Mouse (Mus musculus) hindbrain, embryonic 15.5 days (tissue): ENCODE measurements around the gene Gm9837. TPM values are rescaled to one million over a fixed set of nuclear protein-coding genes. Genes with fewer than 3 reads are reported as not detected.

Source experiments
- ATAC-seq: fragments of 200-750 bp; cut with Nextera tagmentation; 2 replicates; pipeline ENCODE4 v1.8.0; 2017; ENCODE audit warnings: low read depth, moderate number of reproducible peaks, moderate TSS enrichment; ENCODE audit not compliant: low FRiP score
- H3K27ac ChIP-seq: fragments of 300-500 bp; sonication (generic); replicated peaks from 2 replicates; pipeline ENCODE4 v1.5.1; 2015; ENCODE audit warnings: mild to moderate bottlenecking, inconsistent platforms
- H3K27me3 ChIP-seq: fragments of 300-500 bp; sonication (generic); 2 replicates; pipeline ENCODE4 v1.6.1; 2015; ENCODE audit warnings: control low read depth, inconsistent platforms
- H3K36me3 ChIP-seq: fragments of 300-500 bp; sonication (generic); 2 replicates; pipeline ENCODE4 v1.6.1; 2015; ENCODE audit warnings: control low read depth, inconsistent platforms
- H3K4me1 ChIP-seq: fragments of 300-500 bp; sonication (generic); replicated peaks from 2 replicates; pipeline ENCODE4 v1.6.1; 2015; ENCODE audit warnings: control low read depth, inconsistent platforms
- H3K4me2 ChIP-seq: fragments of 300-500 bp; sonication (generic); 2 replicates; pipeline ENCODE4 v1.6.1; 2015; ENCODE audit warnings: moderate library complexity, mild to moderate bottlenecking, inconsistent platforms
- H3K4me3 ChIP-seq: fragments of 300-500 bp; sonication (generic); 2 replicates; pipeline ENCODE4 v1.5.1; 2015; ENCODE audit warnings: mild to moderate bottlenecking, inconsistent platforms
- H3K9ac ChIP-seq: fragments of 300-500 bp; sonication (generic); 2 replicates; pipeline ENCODE4 v1.6.1; 2015; ENCODE audit warnings: inconsistent platforms
- H3K9me3 ChIP-seq: fragments of 300-500 bp; sonication (generic); 2 replicates; pipeline ENCODE4 v1.6.1; 2016; ENCODE audit warnings: control low read depth, inconsistent platforms
- WGBS: fragments of 180-500 bp; shearing (Covaris S2); methylation state at CpG from one replicate; pipeline ENCODE4 v1.1.7; 2015; 5-methylcytosine and 5-hydroxymethylcytosine counted together
- polyA plus RNA-seq: library from polyadenylated mRNA; unstranded; fragments of >200 nt; fragmentation: Nextera tagmentation; extraction: Ambion mirVana; gene quantifications from 2 replicates; pipeline ENCODE4 v1.2.1, GENCODE M21; 2015

Gene Gm9837
- polyA plus RNA-seq, 1 experiment from 2014 or later = not detected

DNA sequence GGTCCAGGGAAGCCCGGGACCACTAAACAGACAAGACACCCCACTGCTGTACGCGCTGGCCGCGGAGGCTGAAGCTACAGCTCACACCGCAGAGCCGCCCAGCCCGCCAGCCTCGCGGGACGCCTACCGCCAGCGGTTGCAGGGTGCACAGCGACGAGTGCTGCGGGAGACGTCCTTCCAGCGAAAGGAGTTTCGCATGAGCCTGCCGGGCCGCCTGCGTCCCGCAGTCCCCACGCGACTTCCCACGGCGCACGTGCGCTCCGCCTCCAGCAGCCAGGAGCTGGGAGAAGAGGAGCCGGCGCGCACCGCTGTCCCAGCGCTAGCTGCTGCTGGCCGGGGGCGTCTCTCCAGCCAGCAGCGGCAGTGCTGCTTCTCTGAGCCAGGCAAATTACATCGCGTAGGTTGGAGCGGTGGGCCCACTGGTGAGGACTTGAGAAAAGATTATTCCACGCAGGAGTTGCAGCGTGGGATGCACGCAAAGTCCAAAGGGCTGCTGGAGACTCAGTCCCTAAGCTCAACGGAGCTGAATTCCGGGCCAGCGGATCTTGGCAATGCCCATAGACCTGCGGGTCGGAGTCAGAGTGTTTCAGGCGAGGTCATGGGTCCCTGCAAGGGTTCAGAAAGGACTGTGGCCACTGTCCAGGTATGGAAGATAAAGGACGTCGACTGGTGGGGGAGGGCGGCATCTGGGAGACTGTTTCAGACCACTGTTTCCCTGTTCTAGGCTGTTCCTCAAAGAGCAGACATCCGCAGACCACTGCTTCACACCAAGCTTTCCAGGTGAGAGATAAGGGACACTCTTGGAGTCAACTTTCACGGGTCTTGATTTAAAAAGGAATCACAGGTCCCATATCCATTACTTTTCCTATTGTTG lies 6.5 kb downstream of the Gm9837 start:
- WGBS = 7% methylated on average over 55 of the region's 55 CpGs
- ATAC-seq = no peak

DNA sequence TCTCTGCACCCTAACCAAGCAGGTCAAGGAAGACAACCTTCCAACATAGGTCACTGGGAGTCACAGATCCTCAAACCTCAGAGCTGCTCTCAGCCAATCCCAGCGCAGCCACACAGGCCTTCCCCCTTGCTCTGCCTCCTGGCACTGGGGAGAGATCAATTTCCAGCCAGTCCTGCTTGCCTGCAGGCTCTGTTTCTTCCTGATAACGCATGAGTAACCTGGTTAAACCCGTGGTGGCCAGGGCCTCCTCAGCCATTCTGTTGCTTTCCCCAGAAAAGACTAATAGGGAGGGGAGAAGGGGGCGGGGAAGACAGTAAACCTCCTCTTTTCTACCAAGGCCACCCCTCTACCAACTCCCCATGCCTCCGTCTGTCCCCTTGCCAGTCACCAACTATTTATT lies 8.6 kb downstream of the Gm9837 start:
- no peaks in the 10 kb centered on the region for H3K9me3 ChIP-seq
- ATAC-seq = no peak
- H3K27me3 ChIP-seq = peaks cover 80% of the 10 kb centered on the region
- H3K4me2 ChIP-seq = no peak overlapping the region
- H3K4me3 ChIP-seq = no peak overlapping the region
- H3K27ac ChIP-seq = no peak overlapping the region
- H3K9ac ChIP-seq = no peak overlapping the region
- H3K4me1 ChIP-seq = peaks cover 25% of the 10 kb centered on the region
- H3K36me3 ChIP-seq = no peaks in the 10 kb centered on the region
- WGBS = 23% methylated on average over 5 of the region's 5 CpGs

More for the DNA sequence above, 6.5 kb downstream of the Gm9837 start:
- H3K4me3 ChIP-seq = peak overlapping the region; percentile 42
- H3K36me3 ChIP-seq = no peaks in the 10 kb centered on the region
- H3K27me3 ChIP-seq = peaks cover 68% of the 10 kb centered on the region
- 0 out of 2 replicates have a peak overlapping the region, but pooled peaks have one; percentile 4 for H3K9ac ChIP-seq
- peak overlapping the region; percentile 84 for H3K4me2 ChIP-seq
- H3K4me1 ChIP-seq = peaks cover 20% of the 10 kb centered on the region
- H3K9me3 ChIP-seq = no peaks in the 10 kb centered on the region
- no peak overlapping the region for H3K27ac ChIP-seq

DNA sequence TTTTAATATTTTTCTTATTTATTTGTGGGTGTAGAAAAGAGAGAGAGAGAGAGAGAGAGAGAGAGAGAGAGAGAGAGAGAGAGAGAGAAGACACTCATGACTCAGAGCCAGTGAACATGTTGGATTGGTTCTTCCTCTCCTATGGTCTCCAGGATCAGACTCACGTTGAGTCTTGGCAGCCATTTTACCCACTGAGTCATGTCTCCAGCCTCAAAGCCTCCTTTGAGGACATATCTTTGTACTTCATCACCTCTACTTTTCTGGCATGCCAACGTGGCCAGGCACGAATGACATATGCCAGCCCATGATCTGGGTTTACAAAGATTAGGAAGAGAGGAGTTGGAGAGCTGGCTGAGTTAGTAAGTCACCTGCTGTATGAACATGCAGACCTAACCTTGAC lies 10.1 kb downstream of the Gm9837 start:
- peaks cover 19% of the 10 kb centered on the region for H3K4me1 ChIP-seq
- H3K9ac ChIP-seq = no peak overlapping the region
- no peak overlapping the region for H3K4me2 ChIP-seq
- no peak overlapping the region for H3K4me3 ChIP-seq
- H3K36me3 ChIP-seq = no peaks in the 10 kb centered on the region
- H3K27ac ChIP-seq = no peak overlapping the region
- peaks cover 86% of the 10 kb centered on the region for H3K27me3 ChIP-seq
- no peaks in the 10 kb centered on the region for H3K9me3 ChIP-seq
- 88% methylated on average over 3 of the region's 3 CpGs for WGBS
- no peak for ATAC-seq

DNA sequence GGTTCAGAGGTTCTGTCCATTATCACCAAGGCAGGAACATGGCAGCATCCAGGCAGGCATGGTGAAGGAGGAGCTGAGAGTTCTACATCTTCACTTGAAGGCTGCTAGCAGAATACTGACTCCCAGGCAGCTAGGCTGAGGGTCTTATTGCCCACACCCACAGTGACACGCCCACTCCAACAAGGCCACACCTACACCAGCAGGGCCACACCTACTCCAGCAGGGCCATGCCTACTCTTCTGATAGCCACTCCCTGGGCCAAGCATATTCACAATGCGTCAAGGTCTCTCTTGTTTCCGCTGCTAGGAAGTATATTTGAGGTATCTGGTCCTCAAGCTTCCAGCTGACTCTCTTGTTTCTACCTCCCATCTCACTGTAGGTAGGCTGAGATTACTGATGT lies 11.3 kb downstream of the Gm9837 start:
- no peak overlapping the region for H3K27ac ChIP-seq
- H3K9me3 ChIP-seq = no peaks in the 10 kb centered on the region
- H3K4me2 ChIP-seq = no peak overlapping the region
- no peak overlapping the region for H3K9ac ChIP-seq
- ATAC-seq = no peak
- H3K36me3 ChIP-seq = no peaks in the 10 kb centered on the region
- peaks cover 18% of the 10 kb centered on the region for H3K4me1 ChIP-seq
- H3K27me3 ChIP-seq = peaks cover 76% of the 10 kb centered on the region
- WGBS = 54% methylated on average over 3 of the region's 3 CpGs
- H3K4me3 ChIP-seq = no peak overlapping the region

DNA sequence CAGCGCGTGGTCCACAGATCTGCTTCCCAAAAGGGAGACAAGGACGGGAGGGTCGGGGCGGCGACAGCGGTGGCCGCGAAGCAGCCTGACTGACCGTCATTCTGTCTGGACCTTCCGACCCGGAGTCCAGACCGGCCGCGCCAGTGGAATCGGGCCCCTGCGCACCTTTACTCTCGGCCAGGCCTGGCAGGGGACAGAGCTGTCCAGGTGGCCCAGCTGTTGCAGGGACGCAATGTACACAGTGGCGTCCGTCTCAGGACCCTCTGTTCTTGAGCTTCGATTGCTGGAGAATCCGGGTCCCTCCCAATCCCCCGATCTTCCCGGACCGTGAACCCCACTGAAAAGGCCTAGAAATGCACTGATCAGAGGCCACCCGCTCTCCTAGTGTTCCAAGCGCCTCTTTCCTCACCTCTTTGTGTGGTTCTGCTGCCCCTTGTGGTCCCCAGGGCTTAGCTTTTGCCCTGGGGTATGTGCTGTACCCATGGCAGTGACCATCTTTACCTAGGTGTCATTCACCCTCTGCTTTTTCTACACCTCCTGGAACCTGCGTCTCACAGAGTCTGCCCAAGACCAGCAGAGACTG lies 12.8 kb downstream of the Gm9837 start:
- WGBS = 8% methylated on average over 29 of the region's 29 CpGs
- H3K36me3 ChIP-seq = no peaks in the 10 kb centered on the region
- H3K27me3 ChIP-seq = peaks cover 60% of the 10 kb centered on the region
- no peaks in the 10 kb centered on the region for H3K9me3 ChIP-seq
- ATAC-seq = 0 out of 2 replicates have a peak, but pooled peaks have one; percentile 19
- peak overlapping the region; percentile 67 for H3K4me2 ChIP-seq
- peak overlapping the region; percentile 36 for H3K4me3 ChIP-seq
- peaks cover 8% of the 10 kb centered on the region for H3K4me1 ChIP-seq
- peak overlapping the region; percentile 32 for H3K9ac ChIP-seq
- no peak overlapping the region for H3K27ac ChIP-seq

DNA sequence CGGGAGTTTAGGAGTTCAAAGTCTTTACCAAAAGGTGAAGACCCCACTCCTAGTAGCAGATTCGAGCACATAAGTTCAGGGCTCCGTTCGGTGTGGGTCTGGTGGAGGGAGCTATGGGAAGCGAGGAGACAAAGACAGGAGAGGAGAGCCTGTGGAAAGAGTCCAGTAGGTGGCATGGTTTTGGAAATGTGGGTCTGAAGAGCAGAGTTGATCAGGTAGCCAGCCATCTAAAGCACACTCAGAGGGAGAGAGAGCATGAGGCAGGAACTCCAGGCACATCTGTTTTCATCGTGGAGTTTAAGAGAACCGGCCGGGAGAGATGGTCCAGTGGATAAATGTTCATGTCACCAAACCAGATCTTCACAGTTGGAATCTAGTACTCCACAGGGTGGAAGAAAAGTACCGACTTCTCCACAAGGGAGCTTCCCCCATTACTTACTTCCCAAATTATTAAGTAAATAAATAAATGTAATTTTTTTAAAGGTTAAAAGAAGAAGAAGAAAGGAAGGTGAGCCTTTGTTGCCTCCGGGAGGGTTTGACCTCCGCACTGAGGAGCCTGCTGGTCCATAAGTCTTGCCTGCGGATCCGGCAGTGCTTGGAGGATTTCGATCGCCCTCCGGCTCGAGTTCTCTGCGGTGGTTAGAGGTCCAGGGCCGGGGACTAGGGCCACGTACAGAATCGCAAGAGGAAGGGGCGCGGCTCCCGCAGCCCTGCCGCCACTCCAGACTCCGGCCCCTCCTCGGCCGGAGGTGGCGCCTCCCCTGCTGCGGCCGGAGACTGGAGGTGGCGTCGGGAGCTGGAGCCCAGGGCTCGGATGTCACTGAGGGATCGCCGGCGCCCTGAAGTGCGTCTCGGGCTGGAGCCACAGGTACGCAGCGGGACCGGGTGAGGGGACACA lies 13.6 kb downstream of the Gm9837 start, which contains the start of the genes Gm10447 and Shroom1:
TSS of gene Gm10447 (minus strand) at position 637 of the 898 bp plus-strand sequence.
TSS of gene Shroom1 (plus strand) at position 732 of the 898 bp plus-strand sequence.
- peak; percentile 43; the same call in 1 of the 2 replicates for ATAC-seq
- peak within 1 kb of the TSS; percentile 36 for H3K4me3 ChIP-seq
- peak within 1 kb of the TSS; percentile 32 for H3K9ac ChIP-seq
- H3K4me1 ChIP-seq = peaks cover 8% of the 10 kb centered on the region
- no peaks in the 10 kb centered on the region for H3K9me3 ChIP-seq
- H3K27ac ChIP-seq = no peak within 1 kb of the TSS
- H3K36me3 ChIP-seq = no peaks in the 10 kb centered on the region
- WGBS = 5% methylated on average over 42 of the region's 42 CpGs
- peak within 1 kb of the TSS; percentile 67 for H3K4me2 ChIP-seq
- H3K27me3 ChIP-seq = peaks cover 53% of the 10 kb centered on the region

DNA sequence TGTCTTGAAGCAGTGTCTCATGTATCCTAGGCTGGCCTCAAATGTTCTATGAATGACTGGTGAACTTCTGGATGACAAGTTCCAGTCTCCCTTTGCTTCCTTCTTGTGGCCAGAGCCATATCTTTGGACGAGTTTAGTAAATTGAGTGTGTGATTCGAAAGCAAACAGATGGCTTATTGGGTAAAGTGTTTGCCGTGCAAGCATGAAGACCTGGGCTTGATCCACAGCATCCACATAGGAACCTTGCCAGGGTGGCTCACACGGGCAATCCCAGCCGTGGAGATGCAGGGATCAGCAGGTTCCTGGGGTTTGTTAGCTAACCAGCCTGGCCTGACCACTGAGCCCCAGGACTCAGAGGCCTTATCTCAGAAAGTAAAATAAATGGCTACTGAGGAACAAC lies 17.2 kb downstream of the Gm9837 start:
- no peak overlapping the region for H3K4me3 ChIP-seq
- no peak for ATAC-seq
- H3K36me3 ChIP-seq = no peaks in the 10 kb centered on the region
- 89% methylated on average over 5 of the region's 5 CpGs for WGBS
- peaks cover 8% of the 10 kb centered on the region for H3K4me1 ChIP-seq
- H3K9me3 ChIP-seq = no peaks in the 10 kb centered on the region
- no peak overlapping the region for H3K27ac ChIP-seq
- H3K9ac ChIP-seq = no peak overlapping the region
- no peak overlapping the region for H3K4me2 ChIP-seq
- H3K27me3 ChIP-seq = peaks cover 27% of the 10 kb centered on the region

DNA sequence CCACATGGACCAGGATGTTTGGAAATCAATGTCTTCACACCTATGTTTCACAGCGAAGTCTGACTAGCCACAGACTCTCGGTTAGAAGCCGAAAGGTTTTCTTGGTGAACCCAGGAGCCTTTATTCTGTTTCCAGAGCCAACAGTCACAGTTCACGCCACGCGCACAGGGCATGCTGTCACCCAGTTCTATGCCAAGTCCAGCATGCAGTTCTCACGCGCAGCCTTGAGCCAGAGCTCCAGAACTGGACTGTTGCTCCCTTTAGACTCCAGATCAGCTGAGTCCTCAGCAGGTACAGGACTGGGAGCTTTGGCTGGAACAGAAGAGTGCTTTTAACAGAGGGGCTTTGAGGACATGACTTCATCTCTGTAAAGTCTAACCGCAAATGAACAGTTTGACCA lies 17.9 kb downstream of the Gm9837 start:
- WGBS = 95% methylated on average over 9 of the region's 9 CpGs
- Histone ChIP-seq H3K27ac (no peak overlapping the region), H3K4me2 (no peak overlapping the region), H3K4me1 (peaks cover 6% of the 10 kb centered on the region), H3K9ac (no peak overlapping the region), H3K27me3 (peaks cover 21% of the 10 kb centered on the region), H3K9me3 (no peaks in the 10 kb centered on the region), H3K36me3 (no peaks in the 10 kb centered on the region), H3K4me3 (no peak overlapping the region)
- ATAC-seq = no peak

DNA sequence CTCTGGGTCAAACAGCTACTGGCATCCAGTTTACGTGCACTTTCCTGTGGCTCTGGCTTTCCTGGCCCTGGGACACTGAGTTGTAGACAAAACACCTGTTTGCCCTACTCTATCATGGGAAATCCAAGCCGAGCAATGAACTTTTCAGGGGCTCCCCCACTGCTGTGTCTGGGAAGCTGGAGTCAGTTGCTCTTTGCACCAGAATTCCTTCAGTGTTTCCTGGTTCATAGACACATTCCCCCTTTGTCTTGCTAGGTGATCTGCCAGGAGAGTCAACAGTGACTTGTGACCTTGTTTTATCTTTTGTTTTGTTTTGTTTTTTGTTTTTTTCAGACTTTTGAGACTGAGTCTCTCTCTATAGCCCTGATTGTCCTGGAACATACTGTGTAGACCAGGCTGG lies 18.9 kb downstream of the Gm9837 start:
- 76% methylated on average over 2 of the region's 2 CpGs for WGBS
- Histone ChIP-seq H3K9me3 (no peaks in the 10 kb centered on the region), H3K4me3 (no peak overlapping the region), H3K27me3 (peaks cover 13% of the 10 kb centered on the region), H3K9ac (no peak overlapping the region), H3K27ac (no peak overlapping the region), H3K36me3 (no peaks in the 10 kb centered on the region), H3K4me2 (no peak overlapping the region), H3K4me1 (no peaks in the 10 kb centered on the region)
- no peak for ATAC-seq

DNA sequence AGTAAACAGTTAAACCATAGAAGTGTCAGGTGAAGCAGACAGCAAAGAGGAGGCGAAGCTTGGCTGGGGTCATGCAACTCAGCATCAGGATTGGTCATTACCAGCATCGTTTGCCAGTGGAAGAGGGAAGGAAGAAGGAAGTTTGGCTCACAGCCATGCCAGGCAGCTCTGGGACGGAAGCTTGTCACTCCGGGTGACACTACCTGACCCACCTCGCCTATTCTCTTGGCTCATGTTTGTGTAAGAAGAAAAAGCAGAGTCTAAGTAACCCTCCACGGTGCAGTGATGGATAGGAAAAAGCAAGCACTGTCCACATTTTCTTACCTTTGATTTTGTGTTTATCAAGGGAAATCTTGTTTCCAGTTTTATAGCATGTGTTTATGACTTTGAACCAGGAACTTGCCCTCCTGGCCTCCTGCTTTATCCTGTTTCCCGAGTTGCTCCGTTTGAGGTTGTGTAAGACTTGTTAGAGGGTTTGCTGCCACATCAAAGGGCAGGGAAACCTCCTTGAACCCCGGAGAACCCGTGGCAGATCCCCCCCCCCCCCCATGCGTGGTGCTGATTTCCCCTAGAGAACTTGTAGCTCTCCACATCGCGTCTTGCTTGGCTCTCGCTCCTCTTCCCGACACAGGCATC lies 20.1 kb downstream of the Gm9837 start:
- 72% methylated on average over 15 of the region's 15 CpGs for WGBS
- H3K9me3 ChIP-seq = no peaks in the 10 kb centered on the region

DNA sequence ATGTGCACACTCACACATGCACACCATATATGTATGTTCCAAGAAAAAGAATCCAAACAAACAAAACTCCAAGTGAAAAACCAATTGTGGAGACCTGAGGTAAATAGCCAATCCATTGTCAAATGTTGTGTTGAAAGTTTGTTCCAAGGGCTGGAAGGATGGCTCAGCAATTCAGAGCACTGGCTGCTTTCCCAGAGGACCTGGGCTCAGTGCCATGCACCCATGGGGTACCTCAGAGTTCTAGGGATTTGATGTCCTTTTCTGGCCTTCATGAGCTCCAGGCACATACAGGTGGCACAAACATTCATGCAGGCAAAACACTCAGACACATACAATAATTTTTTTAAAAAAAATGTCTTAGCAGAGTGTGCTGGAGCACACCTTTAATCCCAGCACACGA lies 21.8 kb downstream of the Gm9837 start:
- Histone ChIP-seq H3K9me3 (no peaks in the 10 kb centered on the region), H3K9ac (no peak overlapping the region), H3K4me2 (no peak overlapping the region), H3K27ac (no peak overlapping the region), H3K27me3 (no peaks in the 10 kb centered on the region), H3K4me3 (no peak overlapping the region), H3K36me3 (no peaks in the 10 kb centered on the region), H3K4me1 (no peaks in the 10 kb centered on the region)
- ATAC-seq = no peak
- WGBS = 90% methylated on average over 1 of the region's 1 CpGs

More for the DNA sequence above, 20.1 kb downstream of the Gm9837 start:
- Histone ChIP-seq H3K4me3 (no peak overlapping the region), H3K36me3 (no peaks in the 10 kb centered on the region), H3K9ac (no peak overlapping the region), H3K4me2 (no peak overlapping the region), H3K27ac (no peak overlapping the region), H3K4me1 (no peaks in the 10 kb centered on the region), H3K27me3 (peaks cover 2% of the 10 kb centered on the region; the same call in 1 of the 2 replicates)
- no peak for ATAC-seq
